Mouse (Mus musculus) midbrain, embryonic 11.5 days (tissue): ENCODE measurements at regions not wholly inside any gene's neighbourhood (a gene's known extent, or its start where the extent isn't known, plus 50 kb on each side); places are given as distances from the start of the nearest gene placed in this dataset.

Experiments used
- ATAC-seq: fragments of 200-750 bp; cut with Nextera tagmentation; 2 replicates; pipeline ENCODE4 v1.8.0; 2017; ENCODE audit warnings: moderate TSS enrichment, moderate library complexity; ENCODE audit not compliant: low FRiP score
- DNase-seq: peaks from one replicate; pipeline ENCODE4 v3.0.0; 2015; ENCODE audit warnings: low spot score; ENCODE audit errors: missing footprints
- H3K27ac ChIP-seq: fragments of 300-500 bp; sonication (generic); 2 replicates; pipeline ENCODE4 v1.5.1; 2014; ENCODE audit warnings: low read depth, low read length
- H3K27me3 ChIP-seq: fragments of 300-500 bp; sonication (generic); 2 replicates; pipeline ENCODE4 v1.6.1; 2014; ENCODE audit warnings: mild to moderate bottlenecking, low read length, moderate library complexity, mixed read lengths; ENCODE audit not compliant: control insufficient read depth, insufficient read depth
- H3K36me3 ChIP-seq: fragments of 300-500 bp; sonication (generic); 2 replicates; pipeline ENCODE4 v1.6.1; 2014; ENCODE audit warnings: mild to moderate bottlenecking, low read length, moderate library complexity, mixed read lengths; ENCODE audit not compliant: control insufficient read depth, insufficient read depth
- H3K4me1 ChIP-seq: fragments of 300-500 bp; sonication (generic); 2 replicates; pipeline ENCODE4 v1.6.1; 2014; ENCODE audit warnings: low read length; ENCODE audit not compliant: control insufficient read depth, insufficient read depth
- H3K4me2 ChIP-seq: fragments of 300-500 bp; sonication (generic); 2 replicates; pipeline ENCODE4 v1.6.1; 2014; ENCODE audit warnings: mild to moderate bottlenecking, moderate library complexity
- H3K4me3 ChIP-seq: fragments of 300-500 bp; sonication (generic); 2 replicates; pipeline ENCODE4 v1.5.1; 2014; ENCODE audit warnings: low read depth, low read length
- H3K9ac ChIP-seq: fragments of 300-500 bp; sonication (generic); 2 replicates; pipeline ENCODE4 v1.6.1; 2014; ENCODE audit warnings: low read length
- H3K9me3 ChIP-seq: fragments of 300-500 bp; sonication (generic); 2 replicates; pipeline ENCODE4 v1.6.1; 2016; ENCODE audit warnings: low read length; ENCODE audit not compliant: control insufficient read depth
- WGBS: fragments of 180-500 bp; shearing (Covaris S2); extraction: QIAGEN DNeasy Blood & Tissue Kit; methylation state at CpG from one replicate; pipeline ENCODE4 v1.1.7; 2014; 5-methylcytosine and 5-hydroxymethylcytosine counted together

GRCm38 (mm10) chr9:88113094-88113493, 213.9 kb upstream of the Nt5e start:
- WGBS, result 66% methylated on average over 1 of the region's 1 CpGs
- H3K9ac ChIP-seq, result no peak overlapping the region
- no peaks in the 10 kb centered on the region for H3K9me3 ChIP-seq
- DNase-seq (no peak), ATAC-seq (no peak)
- H3K27ac ChIP-seq, result no peak overlapping the region
- no peaks in the 10 kb centered on the region for H3K36me3 ChIP-seq
- H3K4me2 ChIP-seq, result no peak overlapping the region
- H3K27me3 ChIP-seq, result no peaks in the 10 kb centered on the region
- no peaks in the 10 kb centered on the region for H3K4me1 ChIP-seq
- no peak overlapping the region for H3K4me3 ChIP-seq

GRCm38 (mm10) chr9:88120536-88120935, 206.5 kb upstream of the Nt5e start:
- no peak overlapping the region for H3K9ac ChIP-seq
- H3K27ac ChIP-seq, result no peak overlapping the region
- WGBS, result 85% methylated on average over 5 of the region's 5 CpGs
- DNase-seq (no peak), ATAC-seq (no peak)
- no peak overlapping the region for H3K4me3 ChIP-seq
- no peaks in the 10 kb centered on the region for H3K36me3 ChIP-seq
- H3K4me2 ChIP-seq, result no peak overlapping the region
- no peaks in the 10 kb centered on the region for H3K4me1 ChIP-seq
- no peaks in the 10 kb centered on the region for H3K9me3 ChIP-seq
- H3K27me3 ChIP-seq, result no peaks in the 10 kb centered on the region

GRCm38 (mm10) chr9:88120963-88121570, 205.9 kb upstream of the Nt5e start:
- WGBS, result 86% methylated on average over 11 of the region's 11 CpGs
- Histone ChIP-seq H3K36me3 (no peaks in the 10 kb centered on the region), H3K9ac (no peak overlapping the region), H3K27ac (no peak overlapping the region), H3K4me2 (no peak overlapping the region), H3K4me1 (no peaks in the 10 kb centered on the region), H3K4me3 (no peak overlapping the region), H3K9me3 (no peaks in the 10 kb centered on the region), H3K27me3 (no peaks in the 10 kb centered on the region)
- ATAC-seq (no peak), DNase-seq (no peak)

- no peak overlapping the region for H3K27ac ChIP-seq
- ATAC-seq (no peak), DNase-seq (no peak)
- H3K4me2 ChIP-seq, result no peak overlapping the region
- no peaks in the 10 kb centered on the region for H3K9me3 ChIP-seq
- no peaks in the 10 kb centered on the region for H3K4me1 ChIP-seq
- WGBS, result 90% methylated on average over 9 of the region's 9 CpGs
- H3K27me3 ChIP-seq, result no peaks in the 10 kb centered on the region
- H3K9ac ChIP-seq, result no peak overlapping the region
- no peak overlapping the region for H3K4me3 ChIP-seq
- no peaks in the 10 kb centered on the region for H3K36me3 ChIP-seq
These were observed 202.5 kb upstream of the Nt5e start for GRCm38 (mm10) chr9:88124322-88125005.

- H3K9ac ChIP-seq, result no peak overlapping the region
- H3K4me1 ChIP-seq, result no peaks in the 10 kb centered on the region
- H3K27ac ChIP-seq, result no peak overlapping the region
- no peak overlapping the region for H3K4me2 ChIP-seq
- H3K27me3 ChIP-seq, result no peaks in the 10 kb centered on the region
- no peak overlapping the region for H3K4me3 ChIP-seq
- H3K9me3 ChIP-seq, result no peaks in the 10 kb centered on the region
- no peak for DNase-seq
- H3K36me3 ChIP-seq, result no peaks in the 10 kb centered on the region
- ATAC-seq, result no peak
- WGBS, result 73% methylated on average over 6 of the region's 6 CpGs
These were observed 163.8 kb upstream of the Nt5e start for GRCm38 (mm10) chr9:88163025-88163780.

- Histone ChIP-seq H3K4me2 (no peak overlapping the region), H3K4me3 (no peak overlapping the region), H3K9ac (no peak overlapping the region), H3K9me3 (no peaks in the 10 kb centered on the region), H3K27ac (no peak overlapping the region), H3K27me3 (no peaks in the 10 kb centered on the region), H3K4me1 (no peaks in the 10 kb centered on the region), H3K36me3 (no peaks in the 10 kb centered on the region)
- DNase-seq, result peak; percentile 61
- 72% methylated on average over 4 of the region's 4 CpGs for WGBS
- no peak for ATAC-seq
These were observed 149.3 kb upstream of the Nt5e start for GRCm38 (mm10) chr9:88177575-88178254.

GRCm38 (mm10) chr9:88181189-88181994, 145.6 kb upstream of the Nt5e start:
- DNase-seq (peak; percentile 66), ATAC-seq (no peak)
- H3K4me2 ChIP-seq, result no peak overlapping the region
- no peak overlapping the region for H3K9ac ChIP-seq
- 90% methylated on average over 9 of the region's 9 CpGs for WGBS
- H3K27me3 ChIP-seq, result no peaks in the 10 kb centered on the region
- no peaks in the 10 kb centered on the region for H3K36me3 ChIP-seq
- H3K9me3 ChIP-seq, result no peaks in the 10 kb centered on the region
- H3K27ac ChIP-seq, result no peak overlapping the region
- no peaks in the 10 kb centered on the region for H3K4me1 ChIP-seq
- no peak overlapping the region for H3K4me3 ChIP-seq

GRCm38 (mm10) chr9:88207378-88207777, 119.6 kb upstream of the Nt5e start:
- ATAC-seq (no peak), DNase-seq (no peak)
- no peaks in the 10 kb centered on the region for H3K4me1 ChIP-seq
- H3K4me3 ChIP-seq, result no peak overlapping the region
- no peaks in the 10 kb centered on the region for H3K27me3 ChIP-seq
- no peak overlapping the region for H3K4me2 ChIP-seq
- WGBS, result 85% methylated on average over 7 of the region's 7 CpGs
- no peak overlapping the region for H3K27ac ChIP-seq
- H3K9ac ChIP-seq, result no peak overlapping the region
- H3K36me3 ChIP-seq, result no peaks in the 10 kb centered on the region
- no peaks in the 10 kb centered on the region for H3K9me3 ChIP-seq
